Mouse (Mus musculus) neural tube, embryonic 11.5 days (tissue): ENCODE results near the gene Sh3pxd2a. TPM values are rescaled to one million over a fixed set of nuclear protein-coding genes. Genes with fewer than 3 reads are reported as not detected.
A peak's percentile ranks its signal among the peaks of the same experiment; 100 is the strongest.

Source experiments
- ATAC-seq: fragments of 200-750 bp; cut with Nextera tagmentation; 2 replicates; pipeline ENCODE4 v1.8.0; 2017; ENCODE audit warnings: moderate number of reproducible peaks, mild to moderate bottlenecking, moderate TSS enrichment, moderate library complexity; ENCODE audit not compliant: insufficient read depth, low FRiP score, low TSS enrichment
- DNase-seq: peaks from one replicate; pipeline ENCODE4 v3.0.0-alpha.2; 2015; ENCODE audit warnings: low spot score
- H3K27ac ChIP-seq: fragments of 300-500 bp; sonication (generic); 2 replicates; pipeline ENCODE4 v1.5.1; 2014; ENCODE audit warnings: low read depth, mild to moderate bottlenecking, low read length
- H3K27me3 ChIP-seq: fragments of 300-500 bp; sonication (generic); 2 replicates; pipeline ENCODE4 v1.6.1; 2014; ENCODE audit warnings: mild to moderate bottlenecking, low read length, mixed read lengths; ENCODE audit not compliant: control insufficient read depth, insufficient read depth
- H3K36me3 ChIP-seq: fragments of 300-500 bp; sonication (generic); 2 replicates; pipeline ENCODE4 v1.6.1; 2014; ENCODE audit warnings: mild to moderate bottlenecking, low read length, moderate library complexity, mixed read lengths; ENCODE audit not compliant: control insufficient read depth, insufficient read depth
- H3K4me1 ChIP-seq: fragments of 300-500 bp; sonication (generic); 2 replicates; pipeline ENCODE4 v1.6.1; 2014; ENCODE audit warnings: low read length, mixed read lengths; ENCODE audit not compliant: control insufficient read depth, insufficient read depth
- H3K4me2 ChIP-seq: fragments of 300-500 bp; sonication (generic); 2 replicates; pipeline ENCODE4 v1.6.1; 2014; ENCODE audit warnings: low read depth, mild to moderate bottlenecking, moderate library complexity
- H3K4me3 ChIP-seq: fragments of 300-500 bp; sonication (generic); 2 replicates; pipeline ENCODE4 v1.5.1; 2014; ENCODE audit warnings: low read depth, low read length
- H3K9ac ChIP-seq: fragments of 300-500 bp; sonication (generic); 2 replicates; pipeline ENCODE4 v1.6.1; 2014; ENCODE audit warnings: mild to moderate bottlenecking, low read length
- H3K9me3 ChIP-seq: fragments of 300-500 bp; sonication (generic); 2 replicates; pipeline ENCODE4 v1.6.1; 2016; ENCODE audit warnings: low read length; ENCODE audit not compliant: control insufficient read depth
- WGBS: fragments of 180-500 bp; shearing (Covaris S2); extraction: QIAGEN DNeasy Blood & Tissue Kit; methylation state at CpG from one replicate; pipeline ENCODE4 v1.1.7; 2014; 5-methylcytosine and 5-hydroxymethylcytosine counted together
- polyA plus RNA-seq: library from polyadenylated mRNA; unstranded; fragments of >200 nt; fragmentation: Nextera tagmentation; extraction: Ambion mirVana; gene quantifications from 2 replicates; pipeline ENCODE4 v1.2.1, GENCODE M21; 2014

Sh3pxd2a gene
- polyA plus RNA-seq, 1 experiment from 2014 or later: 4.7 TPM

DNA sequence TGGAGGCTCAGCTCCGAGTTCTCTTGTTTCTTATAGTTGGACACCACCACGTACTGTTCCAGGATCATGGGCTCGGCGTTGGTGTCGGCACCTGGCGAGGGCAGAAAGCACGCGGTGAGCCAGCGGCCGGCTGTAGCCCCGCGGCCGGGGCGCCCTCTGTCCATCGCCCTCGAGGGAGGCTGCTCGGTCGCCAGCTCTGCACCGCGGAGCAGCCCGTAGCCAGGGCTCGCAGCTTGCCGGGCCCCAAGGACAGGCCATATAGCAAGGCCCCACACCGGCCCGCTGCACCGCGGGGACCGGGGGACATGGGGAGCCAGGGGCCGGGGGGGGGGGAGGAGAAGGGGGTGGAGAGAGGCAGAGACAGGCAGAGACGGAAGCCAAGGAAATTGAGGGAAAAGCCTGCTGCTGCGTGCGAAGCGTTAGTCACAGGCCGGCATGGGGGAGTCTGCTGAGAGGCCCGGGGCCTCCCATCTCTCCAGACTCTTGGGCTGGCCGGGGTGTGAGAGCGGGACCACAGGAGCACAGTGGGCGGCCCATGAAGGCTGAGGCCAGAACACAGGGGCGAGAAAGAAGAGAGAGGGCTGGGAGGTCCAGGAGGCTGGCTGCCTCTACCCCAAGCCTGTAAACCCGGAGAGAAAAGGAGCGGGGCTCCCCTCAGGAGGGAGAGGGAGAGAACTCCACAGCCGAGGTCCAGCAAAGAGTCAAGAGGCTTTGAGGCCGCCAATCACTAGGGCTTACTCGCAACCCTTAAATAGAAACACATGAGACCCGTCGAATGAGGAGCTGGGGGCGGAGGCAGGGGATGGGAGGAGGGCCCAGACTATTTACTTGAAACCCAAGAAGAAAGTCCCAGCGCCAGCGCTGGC is 149.9 kb downstream of the Sh3pxd2a start:
- Histone ChIP-seq H3K9me3 (no peaks in the 10 kb centered on the region), H3K4me2 (peak overlapping the region; percentile 50), H3K36me3 (no peaks in the 10 kb centered on the region), H3K9ac (peak overlapping the region; percentile 63), H3K27ac (peak overlapping the region; percentile 28), H3K4me1 (peaks cover 15% of the 10 kb centered on the region), H3K27me3 (no peaks in the 10 kb centered on the region), H3K4me3 (peak overlapping the region; percentile 35)
- DNase-seq (peak; percentile 72), ATAC-seq (peak; percentile 57; the same call in 1 of the 2 replicates)
- WGBS: 1% methylated on average over 43 of the region's 49 CpGs

DNA sequence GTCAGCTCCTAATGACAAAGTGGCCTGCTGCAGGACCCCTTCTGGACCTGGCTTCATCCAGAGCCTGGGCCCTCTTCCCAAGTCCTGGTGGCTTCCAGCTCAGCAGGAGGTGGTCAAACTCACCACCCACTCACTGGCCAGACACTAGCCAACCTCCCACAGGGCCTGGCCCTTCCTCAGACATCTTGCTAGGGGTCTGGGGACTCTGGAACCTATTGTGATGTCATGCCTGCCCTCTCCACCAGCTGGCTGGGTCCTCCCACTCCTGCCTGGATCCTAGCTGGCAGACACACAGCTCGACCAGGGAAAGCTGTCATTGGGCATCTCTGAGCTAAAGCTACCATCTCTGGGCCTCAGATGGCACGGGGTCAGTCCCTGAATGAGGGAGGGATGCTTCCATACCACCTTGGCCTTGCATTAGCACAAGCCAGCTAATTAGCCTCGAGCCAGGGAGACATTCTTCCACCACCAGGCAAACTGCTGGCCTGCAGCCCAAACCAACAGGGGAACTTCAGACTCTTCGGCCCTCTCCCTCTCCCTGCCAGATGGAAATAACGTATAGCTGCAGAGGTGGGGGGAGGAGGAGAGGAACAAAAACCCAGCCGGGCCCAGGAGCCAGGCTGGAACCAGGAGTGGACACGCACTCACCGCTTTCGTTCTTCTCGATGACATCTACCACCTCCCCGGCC is 150.7 kb downstream of the Sh3pxd2a start:
- Histone ChIP-seq H3K36me3 (no peaks in the 10 kb centered on the region), H3K27me3 (no peaks in the 10 kb centered on the region), H3K4me3 (peak overlapping the region; percentile 35), H3K9ac (peak overlapping the region; percentile 63), H3K27ac (peak overlapping the region; percentile 28; the same call in 1 of the 2 replicates), H3K4me2 (peak overlapping the region; percentile 50), H3K4me1 (peaks cover 15% of the 10 kb centered on the region), H3K9me3 (no peaks in the 10 kb centered on the region)
- no peak for DNase-seq
- 14% methylated on average over 11 of the region's 11 CpGs for WGBS
- ATAC-seq: 0 out of 2 replicates have a peak, but pooled peaks have one; percentile 14

DNA sequence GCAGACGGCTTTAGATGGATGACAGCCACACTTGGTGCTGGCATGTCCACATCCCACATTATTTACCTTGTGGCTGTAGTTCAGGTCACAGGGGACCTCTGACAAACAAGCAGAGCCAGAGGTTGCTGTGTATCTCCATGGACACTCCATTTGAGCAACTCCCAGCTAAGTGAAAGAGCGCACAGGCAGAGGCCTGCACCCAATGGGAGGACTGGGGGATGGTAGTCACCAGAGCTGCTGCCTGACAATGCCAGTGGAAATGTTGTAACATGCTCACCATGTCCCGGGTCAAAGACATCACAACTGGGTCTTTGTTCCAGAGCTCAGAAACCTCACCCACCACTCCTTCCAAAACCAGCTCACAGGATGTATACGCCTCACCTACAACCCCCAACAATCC is 153.0 kb downstream of the Sh3pxd2a start:
- no peaks in the 10 kb centered on the region for H3K27me3 ChIP-seq
- H3K9me3 ChIP-seq: no peaks in the 10 kb centered on the region
- H3K27ac ChIP-seq: no peak overlapping the region
- H3K36me3 ChIP-seq: no peaks in the 10 kb centered on the region
- no peak overlapping the region for H3K9ac ChIP-seq
- no peak overlapping the region for H3K4me3 ChIP-seq
- 80% methylated on average over 4 of the region's 4 CpGs for WGBS
- no peak for DNase-seq
- peaks cover 13% of the 10 kb centered on the region for H3K4me1 ChIP-seq
- no peak for ATAC-seq
- H3K4me2 ChIP-seq: no peak overlapping the region

DNA sequence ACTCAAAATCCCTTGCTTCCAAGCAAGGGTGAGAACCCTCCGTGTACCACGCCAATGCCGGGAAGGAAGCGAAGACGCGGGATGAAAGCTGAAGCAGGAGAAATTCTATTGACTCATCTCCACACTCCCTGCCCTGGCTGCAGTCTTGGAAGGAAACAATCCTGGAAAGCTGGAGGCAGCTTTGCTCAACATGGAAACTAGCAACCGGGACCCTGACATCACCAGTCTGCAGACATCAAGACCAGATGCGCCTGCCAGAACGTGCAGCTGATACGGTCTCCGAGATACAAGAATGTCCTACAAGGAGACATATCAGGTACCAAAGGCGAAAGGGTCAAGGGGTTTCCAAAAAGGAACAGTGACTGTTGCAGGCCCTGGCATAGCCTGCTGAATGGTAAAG is 154.4 kb downstream of the Sh3pxd2a start:
- WGBS: 97% methylated on average over 12 of the region's 12 CpGs
- Histone ChIP-seq H3K4me1 (peaks cover 7% of the 10 kb centered on the region), H3K36me3 (no peaks in the 10 kb centered on the region), H3K27ac (no peak overlapping the region), H3K27me3 (no peaks in the 10 kb centered on the region), H3K9ac (no peak overlapping the region), H3K9me3 (no peaks in the 10 kb centered on the region), H3K4me2 (no peak overlapping the region), H3K4me3 (no peak overlapping the region)
- no peak for DNase-seq
- no peak for ATAC-seq

DNA sequence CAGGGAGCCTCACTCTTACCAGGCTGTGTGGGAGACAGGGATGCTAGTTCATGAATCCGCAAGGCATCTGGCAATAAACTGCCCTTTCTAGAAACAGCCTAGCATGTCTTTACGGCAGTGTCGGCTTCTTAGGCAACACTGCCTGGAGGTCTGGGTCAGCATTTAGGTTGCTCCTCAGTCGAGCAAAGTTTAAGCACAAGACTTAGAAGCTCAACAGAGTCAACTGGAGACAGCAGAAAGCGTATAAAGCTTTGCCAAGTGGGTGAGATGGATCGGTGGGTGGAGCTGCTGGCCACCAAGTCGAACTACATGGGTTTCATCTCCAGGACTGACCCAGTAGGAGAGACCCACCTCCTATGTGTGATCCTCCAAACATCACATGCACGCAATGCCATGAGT is 157.3 kb downstream of the Sh3pxd2a start:
- Histone ChIP-seq H3K4me2 (no peak overlapping the region), H3K4me3 (no peak overlapping the region), H3K27ac (no peak overlapping the region), H3K36me3 (no peaks in the 10 kb centered on the region), H3K9ac (no peak overlapping the region), H3K4me1 (peaks cover 10% of the 10 kb centered on the region), H3K27me3 (no peaks in the 10 kb centered on the region), H3K9me3 (no peaks in the 10 kb centered on the region)
- no peak for ATAC-seq
- WGBS: 89% methylated on average over 8 of the region's 8 CpGs
- no peak for DNase-seq

DNA sequence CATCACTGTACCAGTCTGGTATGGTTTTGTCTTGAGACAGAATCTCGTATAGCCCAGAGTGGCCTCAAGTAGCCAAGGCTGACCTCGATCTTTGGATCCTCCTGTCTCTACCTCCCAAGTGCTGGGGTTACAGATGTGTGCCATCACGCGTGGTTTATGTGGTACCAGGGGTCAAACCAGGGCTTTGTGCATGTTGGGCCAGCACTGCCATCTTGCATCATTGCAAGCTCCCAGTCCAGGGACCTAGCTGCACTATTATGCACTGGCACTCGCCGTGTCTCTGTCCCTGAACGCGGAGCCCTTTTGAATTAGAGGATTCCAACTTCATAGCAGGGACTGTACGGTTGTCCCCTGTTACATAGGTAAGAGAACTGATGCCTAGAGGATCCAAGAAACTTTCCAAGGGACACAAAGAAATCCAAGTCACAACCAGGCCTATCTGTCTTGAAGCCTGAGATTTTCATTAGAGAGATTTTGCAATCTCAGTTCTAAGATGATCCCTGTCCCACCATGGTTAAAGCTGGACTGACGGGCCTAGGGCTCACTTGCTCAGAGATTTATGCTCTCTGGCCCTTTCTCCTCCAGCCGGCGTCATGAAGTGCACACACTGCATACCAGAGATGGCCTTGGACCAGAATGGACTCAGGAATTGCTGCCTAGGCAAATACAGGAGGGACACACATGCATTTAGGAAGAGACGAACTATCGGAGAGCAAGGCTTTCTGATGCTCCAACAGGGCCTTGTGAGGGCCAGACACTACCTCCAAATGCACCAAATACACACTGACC is 157.9 kb downstream of the Sh3pxd2a start:
- Histone ChIP-seq H3K27ac (no peak overlapping the region), H3K4me1 (peaks cover 16% of the 10 kb centered on the region), H3K4me3 (no peak overlapping the region), H3K27me3 (no peaks in the 10 kb centered on the region), H3K36me3 (no peaks in the 10 kb centered on the region), H3K9me3 (no peaks in the 10 kb centered on the region), H3K4me2 (no peak overlapping the region), H3K9ac (no peak overlapping the region)
- ATAC-seq (no peak), DNase-seq (no peak)
- 90% methylated on average over 14 of the region's 14 CpGs for WGBS

DNA sequence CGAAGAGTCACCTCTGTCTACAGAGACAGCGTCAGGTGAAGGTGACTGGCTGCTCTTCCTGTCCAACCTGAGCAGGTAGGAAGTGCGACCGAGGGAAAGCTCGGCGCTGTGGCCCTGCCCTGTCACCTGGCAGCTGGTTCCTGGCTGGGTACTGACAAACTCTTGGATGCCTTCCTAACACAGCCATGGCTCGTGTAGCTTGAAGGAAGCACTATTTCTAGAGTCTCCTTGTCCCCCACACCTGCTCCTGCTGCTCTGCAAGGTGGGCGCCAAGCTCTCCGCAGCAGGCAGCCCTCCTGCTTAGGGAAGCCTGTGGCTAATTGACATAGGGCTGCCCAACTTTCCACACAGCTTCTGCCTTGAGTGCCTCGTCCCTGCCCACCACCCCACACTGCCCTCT is 158.8 kb downstream of the Sh3pxd2a start:
- ATAC-seq: no peak
- H3K27ac ChIP-seq: no peak overlapping the region
- no peaks in the 10 kb centered on the region for H3K36me3 ChIP-seq
- H3K4me3 ChIP-seq: no peak overlapping the region
- H3K27me3 ChIP-seq: no peaks in the 10 kb centered on the region
- DNase-seq: no peak
- no peak overlapping the region for H3K9ac ChIP-seq
- 91% methylated on average over 10 of the region's 10 CpGs for WGBS
- no peaks in the 10 kb centered on the region for H3K9me3 ChIP-seq
- peaks cover 23% of the 10 kb centered on the region for H3K4me1 ChIP-seq
- H3K4me2 ChIP-seq: no peak overlapping the region

DNA sequence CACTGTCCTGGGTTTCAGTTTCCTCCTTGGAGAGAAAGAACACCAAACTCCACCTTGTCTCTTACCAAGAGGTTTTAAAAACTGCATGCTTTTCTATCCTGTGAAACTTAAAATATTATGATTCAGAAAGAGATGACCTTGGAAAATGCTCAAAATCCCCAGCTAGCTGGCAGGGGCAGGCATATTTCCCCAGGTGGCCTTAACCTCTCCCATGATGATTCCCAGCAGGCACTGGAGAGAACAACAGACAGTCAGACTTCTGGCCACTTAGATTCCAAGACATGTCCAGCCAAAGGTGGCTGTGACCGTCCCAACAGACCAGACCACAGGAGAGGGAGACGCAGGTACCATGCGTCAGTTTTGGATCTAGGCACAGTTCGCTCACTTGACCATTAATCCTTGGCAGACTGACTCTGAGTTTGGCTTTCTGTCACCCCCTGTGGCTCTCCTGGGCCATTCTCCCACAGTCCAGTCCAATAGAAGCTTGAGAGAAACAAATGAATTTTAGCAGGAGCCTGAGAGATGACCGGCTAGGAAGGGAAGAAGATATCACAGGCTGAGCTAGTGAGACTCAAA is 159.9 kb downstream of the Sh3pxd2a start:
- DNase-seq (no peak), ATAC-seq (no peak)
- H3K9me3 ChIP-seq: no peaks in the 10 kb centered on the region
- H3K4me3 ChIP-seq: no peak overlapping the region
- no peaks in the 10 kb centered on the region for H3K27me3 ChIP-seq
- H3K36me3 ChIP-seq: no peaks in the 10 kb centered on the region
- no peak overlapping the region for H3K9ac ChIP-seq
- WGBS: 87% methylated on average over 5 of the region's 5 CpGs
- no peak overlapping the region for H3K4me2 ChIP-seq
- no peak overlapping the region for H3K27ac ChIP-seq
- peaks cover 23% of the 10 kb centered on the region for H3K4me1 ChIP-seq
